ENCODE assay signal across 1 mouse cellular context in genomic region chr9:48357097-48357496, GRCm38 (mm10).
TF ChIP-seq lines count a peak whose summit lies in the region.

No protein-coding gene starts in this region.

TF ChIP-seq in MEL, 35 proteins besides CTCF, POLR2A, EP300 and RAD21 (continued from another document):
- TF ChIP-seq ZKSCAN1 (IDR thresholded peaks at IDR 0.05; ENCODE audit: low read depth, low read length) (no peak), ZMIZ1 (IDR thresholded peaks at IDR 0.05; ENCODE audit: low read depth, low read length) (no peak), TAL1 (IDR thresholded peaks at IDR 0.05; ENCODE audit: low read length) (peak; percentile 81), ETS1 (IDR thresholded peaks at IDR 0.05; ENCODE audit: low read depth, low read length) (peak; percentile 56; the same call in 1 of the 2 replicates), MAFK (IDR thresholded peaks at IDR 0.05; ENCODE audit: borderline replicate concordance, low read depth, low read length) (no peak), MAZ (IDR thresholded peaks at IDR 0.05; ENCODE audit: low read depth, low read length) (no peak), POLR2AphosphoS5 (IDR thresholded peaks at IDR 0.05; ENCODE audit: borderline replicate concordance, low read depth, low read length) (no peak), MAX (IDR thresholded peaks at IDR 0.05; ENCODE audit: low read length) (no peak), ZNF384 (IDR thresholded peaks at IDR 0.05; ENCODE audit: low read depth, low read length) (no peak), ELF1 (IDR thresholded peaks at IDR 0.05; ENCODE audit: low read depth, low read length) (no peak), POLR2AphosphoS2 (IDR thresholded peaks at IDR 0.05; ENCODE audit: low read length) (no peak), USF1 (IDR thresholded peaks at IDR 0.05; ENCODE audit: low read depth, low read length) (peak; percentile 66; the same call in 1 of the 2 replicates), RCOR1 (IDR thresholded peaks at IDR 0.05; ENCODE audit: low read depth, low read length) (no peak; the same call in none of the 2 replicates)
